27 mouse cellular contexts compared by ENCODE assay signal in the genomic region with DNA sequence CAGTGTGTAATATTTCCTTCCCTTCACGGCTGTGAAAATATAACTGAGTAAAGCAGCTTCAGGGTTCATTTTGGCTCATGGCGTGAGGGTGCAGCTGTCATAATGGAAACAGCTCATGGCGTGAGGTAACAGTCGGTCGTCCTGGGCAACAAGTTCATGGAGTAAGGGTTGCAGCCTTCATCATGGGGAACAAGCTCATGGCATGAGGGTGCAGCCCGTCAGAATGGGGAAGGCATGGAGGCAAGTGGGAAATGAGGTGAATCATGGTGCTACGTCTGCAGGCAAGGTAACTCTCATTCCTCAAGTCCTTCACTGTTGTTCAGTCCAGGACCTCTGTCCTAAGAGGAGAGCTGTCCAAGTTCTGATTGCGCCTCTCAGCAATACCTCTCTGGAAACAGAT. TPM values are rescaled to one million over a fixed set of nuclear protein-coding genes. Genes with fewer than 3 reads are reported as not detected.
"Had no signal": no experiment of that assay in that cellular context is flagged by ENCODE, and none has a peak within 500 bp of the region (broad histone marks: within the 10 kb centered on the region; RNA-seq: fewer than 3 reads in every experiment).

No protein-coding gene starts in this region.

- H3K4me1 ChIP-seq: heart, embryonic 13.5 days; heart, embryonic 15.5 days; intestine, embryonic 15.5 days; limb, embryonic 10.5 days; limb, embryonic 12.5 days had no signal

- H3K9me3 ChIP-seq: heart, embryonic 13.5 days; heart, embryonic 15.5 days; hindbrain, embryonic 10.5 days; hindbrain, embryonic 12.5 days; intestine, embryonic 15.5 days; limb, embryonic 10.5 days; limb, embryonic 12.5 days had no signal

- H3K4me3 ChIP-seq: gastrocnemius, adult 2 months; heart, adult 2 months; heart, embryonic 13.5 days; heart, embryonic 15.5 days; hindbrain, embryonic 10.5 days; hindbrain, embryonic 12.5 days; intestine, embryonic 15.5 days; layer of hippocampus, adult 2 months; left cerebral cortex, adult 2 months; limb, embryonic 10.5 days; limb, embryonic 12.5 days had no signal

- H3K4me2 ChIP-seq: heart, embryonic 11.5 days; heart, embryonic 13.5 days; heart, embryonic 15.5 days; hindbrain, embryonic 12.5 days; hindbrain, embryonic 14.5 days; intestine, embryonic 15.5 days; limb, embryonic 12.5 days had no signal

- H3K27me3 ChIP-seq: heart, embryonic 13.5 days; heart, embryonic 15.5 days; hindbrain, embryonic 12.5 days; intestine, embryonic 15.5 days; limb, embryonic 12.5 days had no signal

- DNase-seq: gastrocnemius, adult 2 months; gastrocnemius, postnatal 10 days; gastrocnemius, postnatal 25 days; heart, adult 2 months; heart, postnatal 14 days; heart, postnatal 4 days; kidney, adult 18-20 months; kidney, adult 8-10 months; kidney, postnatal 10 days; kidney, postnatal 25 days; kidney, postnatal 4 days had no signal

- ATAC-seq: forebrain, embryonic 16.5 days; hindbrain, embryonic 16.5 days; inflammation-experienced regulatory T-cells, adult 6 months; intestine, embryonic 15.5 days; intestine, postnatal 0 days had no signal

- H3K27ac ChIP-seq: gastrocnemius, adult 2 months; heart, adult 2 months; heart, embryonic 13.5 days; heart, embryonic 15.5 days; hindbrain, embryonic 10.5 days; hindbrain, embryonic 12.5 days; hindbrain, embryonic 14.5 days; intestine, embryonic 15.5 days; layer of hippocampus, adult 2 months; left cerebral cortex, adult 2 months; limb, embryonic 10.5 days; limb, embryonic 12.5 days had no signal

- H3K9ac ChIP-seq: heart, embryonic 13.5 days; heart, embryonic 15.5 days; hindbrain, embryonic 12.5 days; hindbrain, embryonic 14.5 days; intestine, embryonic 15.5 days; limb, embryonic 12.5 days had no signal

- H3K36me3 ChIP-seq: heart, embryonic 13.5 days; heart, embryonic 15.5 days; hindbrain, embryonic 10.5 days; hindbrain, embryonic 12.5 days; intestine, embryonic 15.5 days; limb, embryonic 10.5 days; limb, embryonic 12.5 days had no signal

RNA-seq across cellular contexts. Expression of a gene that starts 28.6 kb away (rescaled TPM):
- total RNA-seq: granulocyte monocyte progenitor cell, adult 5-6 weeks had no signal
